Mouse (Mus musculus): ENCODE data around the gene Rps11. TPM values are rescaled to one million over a fixed set of nuclear protein-coding genes. Genes with fewer than 3 reads are reported as not detected.
"Not testable (repeated sequence)": the region's sequence is repeated elsewhere in the genome, so short reads cannot be mapped to it uniquely, and the experiment has no call there.

Rps11 gene
- total RNA-seq (2015; ENCODE audit: low replicate concordance) (694 and 736 TPM in 2 replicates), total RNA-seq (2017; ENCODE audit: low replicate concordance) (189 and 313 TPM in 2 replicates)

GRCm38 (mm10) chr7:45124224-45125143 lies at the start of gene Rps11:
TSS of gene Rps11 (minus strand) at chr7:45124439.
- peak; percentile 80 for ATAC-seq (replicated peaks; ENCODE audit: low FRiP score, poor library complexity, severe bottlenecking)

GRCm38 (mm10) chr7:45173772-45174171 lies 49.5 kb upstream of the Rps11 start:
- not testable (repeated sequence) for ATAC-seq (replicated peaks; ENCODE audit: low FRiP score, poor library complexity, severe bottlenecking)

GRCm38 (mm10) chr7:45172974-45173373 lies 48.7 kb upstream of the Rps11 start:
- peak; percentile 59 for ATAC-seq (replicated peaks; ENCODE audit: low FRiP score, poor library complexity, severe bottlenecking)

GRCm38 (mm10) chr7:45169495-45169894 lies 45.3 kb upstream of the Rps11 start:
- no peak for ATAC-seq (replicated peaks; ENCODE audit: low FRiP score, poor library complexity, severe bottlenecking)

- ATAC-seq (replicated peaks; ENCODE audit: low FRiP score, poor library complexity, severe bottlenecking), result no peak
Observed at GRCm38 (mm10) chr7:45168656-45169055, 44.4 kb upstream of the Rps11 start.

- ATAC-seq (replicated peaks; ENCODE audit: low FRiP score, poor library complexity, severe bottlenecking), result no peak
Observed at GRCm38 (mm10) chr7:45167761-45168445, 43.7 kb upstream of the Rps11 start.

- no peak for ATAC-seq (replicated peaks; ENCODE audit: low FRiP score, poor library complexity, severe bottlenecking)
Observed at GRCm38 (mm10) chr7:45166950-45167401, 42.7 kb upstream of the Rps11 start.

- no peak for ATAC-seq (replicated peaks; ENCODE audit: low FRiP score, poor library complexity, severe bottlenecking)
Observed at GRCm38 (mm10) chr7:45165701-45166100, 41.5 kb upstream of the Rps11 start.

- no peak for ATAC-seq (replicated peaks; ENCODE audit: low FRiP score, poor library complexity, severe bottlenecking)
Observed at GRCm38 (mm10) chr7:45164833-45165232, 40.6 kb upstream of the Rps11 start.

GRCm38 (mm10) chr7:45163735-45164490 lies 39.7 kb upstream of the Rps11 start, which contains the start of gene Slc17a7:
TSS of gene Slc17a7 (plus strand) at chr7:45163949.
- ATAC-seq (replicated peaks; ENCODE audit: low FRiP score, poor library complexity, severe bottlenecking), result peak; percentile 47; the same call in 1 of the 2 replicates

GRCm38 (mm10) chr7:45162996-45163615 lies 38.9 kb upstream of the Rps11 start:
- ATAC-seq (replicated peaks; ENCODE audit: low FRiP score, poor library complexity, severe bottlenecking), result no peak

GRCm38 (mm10) chr7:45162551-45162950 lies 38.3 kb upstream of the Rps11 start:
- 0 out of 2 replicates have a peak, but pooled peaks have one; percentile 1 for ATAC-seq (replicated peaks; ENCODE audit: low FRiP score, poor library complexity, severe bottlenecking)

GRCm38 (mm10) chr7:45161612-45162473 lies 37.6 kb upstream of the Rps11 start:
- ATAC-seq (replicated peaks; ENCODE audit: low FRiP score, poor library complexity, severe bottlenecking), result peak; percentile 83

- no peak for ATAC-seq (replicated peaks; ENCODE audit: low FRiP score, poor library complexity, severe bottlenecking)
Observed at GRCm38 (mm10) chr7:45160866-45161265, 36.6 kb upstream of the Rps11 start.

- no peak for ATAC-seq (replicated peaks; ENCODE audit: low FRiP score, poor library complexity, severe bottlenecking)
Observed at GRCm38 (mm10) chr7:45160316-45160800, 36.1 kb upstream of the Rps11 start.

GRCm38 (mm10) chr7:45158991-45159390 lies 34.8 kb upstream of the Rps11 start:
- ATAC-seq (replicated peaks; ENCODE audit: low FRiP score, poor library complexity, severe bottlenecking), result no peak

- no peak for ATAC-seq (replicated peaks; ENCODE audit: low FRiP score, poor library complexity, severe bottlenecking)
Observed at GRCm38 (mm10) chr7:45157459-45157858, 33.2 kb upstream of the Rps11 start.

GRCm38 (mm10) chr7:45156206-45156605 lies 32.0 kb upstream of the Rps11 start:
- no peak for ATAC-seq (replicated peaks; ENCODE audit: low FRiP score, poor library complexity, severe bottlenecking)
